Mouse (Mus musculus) thymus, adult 2 months (tissue): ENCODE data around the gene Arl15.

Source experiments
- CTCF ChIP-seq: fragments of 200-500 bp; IDR thresholded peaks from 2 replicates; pipeline ENCODE4 v1.5.1; 2012; ENCODE audit warnings: mild to moderate bottlenecking, control low read depth, low read length, moderate library complexity, borderline replicate concordance; ENCODE audit not compliant: control insufficient read depth, poor library complexity, insufficient read depth; ENCODE audit errors: extremely low read depth
- POLR2A ChIP-seq: fragments of 200-500 bp; IDR thresholded peaks from 2 replicates; pipeline ENCODE4 v1.6.1; 2012; ENCODE audit warnings: mild to moderate bottlenecking, low read length, control low read depth, moderate library complexity; ENCODE audit not compliant: control insufficient read depth, poor library complexity, insufficient read depth; ENCODE audit errors: extremely low read depth

DNA sequence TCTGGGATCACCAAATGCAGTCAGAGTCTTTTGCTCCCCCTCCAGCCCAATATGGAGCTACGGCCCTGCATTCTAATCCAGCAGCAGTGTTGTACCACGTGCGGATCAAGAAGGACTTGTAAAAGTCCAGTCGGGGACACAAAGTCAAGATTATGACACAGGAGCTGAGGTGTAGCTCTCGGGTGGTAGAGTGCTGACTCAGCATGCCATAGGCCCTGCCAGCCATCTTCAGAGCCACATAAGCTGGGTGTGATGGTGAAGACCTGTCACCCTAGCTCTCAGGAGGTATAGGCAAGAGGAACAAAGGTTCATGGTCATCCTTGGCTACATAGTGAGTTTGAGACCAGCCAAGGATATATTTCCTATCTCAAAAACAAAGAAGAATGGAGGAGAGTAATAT, 377.2 kb downstream of the Arl15 start:
- TF ChIP-seq CTCF: no peak
- TF ChIP-seq POLR2A: no peak
